Mouse (Mus musculus) kidney, postnatal 25 days (tissue): Measurements from ENCODE around the gene Gm14819.
"Not testable (repeated sequence)": the region's sequence is repeated elsewhere in the genome, so short reads cannot be mapped to it uniquely, and the experiment has no call there.

Source experiments
- DNase-seq, 2 experiments: peaks; one replicate each; pipeline ENCODE4 v3.0.0; 2021; ENCODE audit warnings: mixed read lengths in 2 of 2

The Gm14819 gene

GRCm38 (mm10) chrX:35403883-35404282 lies at the start of gene Gm14819:
Gene Gm14819 (plus strand): TSS chrX:35404183.
- DNase-seq, result not testable (repeated sequence)
